Mouse (Mus musculus) heart, adult 2 months (tissue): ENCODE measurements around the gene Hist1h3d.

Experiments used
- CTCF ChIP-seq: fragments of 200-600 bp; IDR thresholded peaks from 2 replicates; pipeline ENCODE4 v1.8.1; 2022; ENCODE audit warnings: antibody characterized with exemption, mild to moderate bottlenecking, moderate library complexity
- EP300 ChIP-seq: fragments of 200-500 bp; IDR thresholded peaks from 2 replicates; pipeline ENCODE4 v1.6.1; 2011; ENCODE audit warnings: low read depth, low read length, control low read depth; ENCODE audit not compliant: insufficient read depth

- TF ChIP-seq EP300 (no peak), CTCF (no peak)
Measured at GRCm38 (mm10) chr13:23529005-23529404, 46.6 kb upstream of the Hist1h3d start.
